Mouse (Mus musculus) stomach, postnatal 0 days (tissue): ENCODE measurements at regions not wholly inside any gene's neighbourhood (a gene's known extent, or its start where the extent isn't known, plus 50 kb on each side); places are given as distances from the start of the nearest gene placed in this dataset.

Experiments used
- CTCF ChIP-seq: IDR thresholded peaks from 2 replicates; pipeline ENCODE4 v1.5.1; 2016; ENCODE audit warnings: antibody characterized with exemption, low read depth, mild to moderate bottlenecking, moderate library complexity
- EP300 ChIP-seq: optimal IDR thresholded peaks from 2 replicates; pipeline ENCODE3; 2016; ENCODE audit warnings: antibody characterized with exemption

DNA sequence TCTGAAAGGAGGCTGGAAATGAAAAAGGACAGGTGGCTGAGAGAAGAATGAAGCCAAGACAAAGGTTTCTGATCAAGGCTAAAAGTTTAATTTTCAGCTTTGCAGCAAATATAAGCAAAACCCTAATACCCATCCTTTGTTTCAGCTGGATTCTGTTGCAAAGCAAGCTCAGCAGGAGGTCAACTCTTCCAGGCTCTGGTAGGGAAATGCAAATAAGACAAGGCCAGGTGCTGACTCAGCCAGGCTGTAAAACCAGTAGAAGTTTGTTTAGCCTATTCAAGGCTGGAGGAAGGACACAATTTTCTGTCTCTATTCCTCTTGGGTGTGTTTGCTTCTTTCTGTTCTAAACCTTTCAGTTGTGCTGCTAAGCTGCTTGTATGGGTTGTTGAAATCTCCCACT lies 923.2 kb upstream of the Mms22l start:
- no peak for TF ChIP-seq CTCF
- no peak for TF ChIP-seq EP300
